Mouse (Mus musculus) E14TG2a.4 (cell line): ENCODE measurements around the gene Ranbp10.

Experiments used
- CTCF ChIP-seq: conservative IDR thresholded peaks from 2 replicates; pipeline ENCODE4 v1.5.1; 2014; ENCODE audit warnings: low read length
- NANOG ChIP-seq: IDR thresholded peaks from 2 replicates; pipeline ENCODE4 v1.6.1; 2014; ENCODE audit warnings: borderline replicate concordance, low read length, mixed read lengths

DNA sequence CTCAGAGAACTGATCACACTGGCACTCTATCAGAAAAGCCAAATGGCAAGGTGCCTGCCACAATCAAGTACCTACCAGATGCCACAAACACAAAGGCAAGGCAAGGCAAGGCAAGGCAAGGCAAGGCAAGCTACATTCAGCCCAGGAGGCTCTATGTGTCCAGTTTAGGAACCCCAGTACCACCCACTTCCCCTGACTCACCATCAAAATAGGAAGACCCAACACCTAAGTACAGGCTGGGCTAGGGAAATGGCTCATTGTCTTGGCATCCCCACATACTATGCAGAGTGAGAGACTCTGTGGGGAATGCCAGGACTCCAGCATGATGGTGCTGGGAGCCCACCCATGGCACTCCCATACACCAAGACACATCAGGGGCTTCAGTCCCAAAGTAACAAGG is 37.5 kb downstream of the Ranbp10 start:
- TF ChIP-seq CTCF (no peak), NANOG (no peak)
